Mouse (Mus musculus): ENCODE results near the gene Obp2a. TPM values are rescaled to one million over a fixed set of nuclear protein-coding genes. Genes with fewer than 3 reads are reported as not detected.
"Not testable (repeated sequence)": the region's sequence is repeated elsewhere in the genome, so short reads cannot be mapped to it uniquely, and the experiment has no call there.

Obp2a gene
- total RNA-seq, 1 experiment from 2014 or later, result not detected

- peak; percentile 58 for ATAC-seq (replicated peaks; ENCODE audit: low read depth, poor library complexity, severe bottlenecking)
Observed at GRCm38 (mm10) chr2:25708121-25708520, 8.3 kb downstream of the Obp2a start.

GRCm38 (mm10) chr2:25709056-25709455, 9.2 kb downstream of the Obp2a start:
- not testable (repeated sequence) for ATAC-seq (replicated peaks; ENCODE audit: low read depth, poor library complexity, severe bottlenecking)

- not testable (repeated sequence) for ATAC-seq (replicated peaks; ENCODE audit: low read depth, poor library complexity, severe bottlenecking)
Observed at GRCm38 (mm10) chr2:25709791-25710190, 9.9 kb downstream of the Obp2a start.

- not testable (repeated sequence) for ATAC-seq (replicated peaks; ENCODE audit: low read depth, poor library complexity, severe bottlenecking)
Observed at GRCm38 (mm10) chr2:25711641-25712040, 11.8 kb downstream of the Obp2a start.

GRCm38 (mm10) chr2:25717222-25717621, 17.4 kb downstream of the Obp2a start:
- ATAC-seq (replicated peaks; ENCODE audit: low read depth, poor library complexity, severe bottlenecking), result no peak

GRCm38 (mm10) chr2:25733199-25733930, 33.5 kb downstream of the Obp2a start:
- no peak for ATAC-seq (replicated peaks; ENCODE audit: low read depth, poor library complexity, severe bottlenecking)

GRCm38 (mm10) chr2:25736709-25737108, 36.9 kb downstream of the Obp2a start, which contains the start of gene Obp2b:
Gene Obp2b, plus strand, starts transcription at chr2:25737009.
- ATAC-seq (replicated peaks; ENCODE audit: low read depth, poor library complexity, severe bottlenecking), result not testable (repeated sequence)

GRCm38 (mm10) chr2:25741671-25742070, 41.8 kb downstream of the Obp2a start:
- peak; percentile 62 for ATAC-seq (replicated peaks; ENCODE audit: low read depth, poor library complexity, severe bottlenecking)

Other genes starting within 250 kb of the Obp2a start
- gene Clic3, start 243.2 kb upstream of the Obp2a start, total RNA-seq (2017), result not detected in 2 replicates
- 19.8 and 29.1 TPM in 2 replicates for gene Paxx, start 238.9 kb upstream of the Obp2a start, total RNA-seq (2017)
- gene Ptgds, start 230.0 kb upstream of the Obp2a start, total RNA-seq (2017), result 4.1 TPM in 1 of 2 replicates, not detected in the other
- gene Lcn12, start 206.1 kb upstream of the Obp2a start, total RNA-seq (2017), result not detected in 2 replicates
- 16.6 and 21.4 TPM in 2 replicates for gene Fbxw5, start 199.3 kb upstream of the Obp2a start, total RNA-seq (2017)
- 0.19 and 2.7 TPM in 2 replicates for gene C8g, start 198.3 kb upstream of the Obp2a start, total RNA-seq (2017)
- 11.5 and 15.8 TPM in 2 replicates for gene Traf2, start 153.1 kb upstream of the Obp2a start, total RNA-seq (2017)
- 57.2 and 84.7 TPM in 2 replicates for gene Edf1, start 142.2 kb upstream of the Obp2a start, total RNA-seq (2017)
- 3.4 TPM in 1 of 2 replicates, not detected in the other for gene Mamdc4, start 125.2 kb upstream of the Obp2a start, total RNA-seq (2017)
- gene Phpt1, start 124.8 kb upstream of the Obp2a start, total RNA-seq (2017), result 33.5 and 40.8 TPM in 2 replicates
- 0.55 TPM in 1 of 2 replicates, not detected in the other for gene Ajm1, start 118.3 kb upstream of the Obp2a start, total RNA-seq (2017)
- gene Rabl6, start 91.5 kb upstream of the Obp2a start, total RNA-seq (2017), result 78.2 and 83.9 TPM in 2 replicates
- not detected in 2 replicates for gene Ccdc183, start 82.4 kb upstream of the Obp2a start, total RNA-seq (2017)
- 6.4 and 23.9 TPM in 2 replicates for gene Tmem141, start 78.0 kb upstream of the Obp2a start, total RNA-seq (2017)
- 1.6 and 2.4 TPM in 2 replicates for gene Fcna, start 72.0 kb upstream of the Obp2a start, total RNA-seq (2017)
- not detected in 2 replicates for gene Lcn8, start 46.9 kb upstream of the Obp2a start, total RNA-seq (2017)
- not detected in 2 replicates for gene Lcn5, start 42.1 kb upstream of the Obp2a start, total RNA-seq (2017)
- gene Lcn6, start 23.3 kb upstream of the Obp2a start, total RNA-seq (2017), result not detected in 2 replicates
- not detected in 2 replicates for gene Lcn10, start 17.3 kb upstream of the Obp2a start, total RNA-seq (2017)
- 7.8 and 9.7 TPM in 2 replicates for gene Bmyc, start 6.7 kb downstream of the Obp2a start, total RNA-seq (2017)
- gene Obp2b, start 37.0 kb downstream of the Obp2a start, total RNA-seq (2017), result not detected in 2 replicates
- not detected in 2 replicates for gene Lcn3, start 65.5 kb downstream of the Obp2a start, total RNA-seq (2017)
- not detected in 2 replicates for gene Lcn11, start 77.0 kb downstream of the Obp2a start, total RNA-seq (2017)
- gene Gm13539, start 82.2 kb downstream of the Obp2a start, total RNA-seq (2017), result not detected in 2 replicates
- gene Glt6d1, start 115.8 kb downstream of the Obp2a start, total RNA-seq (2017), result not detected in 2 replicates
- not detected in 2 replicates for gene Lcn9, start 123.1 kb downstream of the Obp2a start, total RNA-seq (2017)
- not detected in 2 replicates for gene Sohlh1, start 147.2 kb downstream of the Obp2a start, total RNA-seq (2017)
- not detected in 2 replicates for gene Kcnt1, start 163.7 kb downstream of the Obp2a start, total RNA-seq (2017)

Measured in common myeloid progenitor, adult 5-6 weeks (primary cell).